Mouse (Mus musculus) lung, postnatal 0 days (tissue): ENCODE measurements around the gene Usmg5. TPM values are rescaled to one million over a fixed set of nuclear protein-coding genes. Genes with fewer than 3 reads are reported as not detected.

Experiments
- ATAC-seq: fragments of 200-750 bp; cut with Nextera tagmentation; 2 replicates; pipeline ENCODE4 v1.8.0; 2017; ENCODE audit warnings: moderate library complexity
- DNase-seq: peaks from one replicate; pipeline ENCODE4 v3.0.0-alpha.2; 2016; ENCODE audit warnings: low spot score
- H3K27ac ChIP-seq: fragments of 300-500 bp; sonication (generic); 2 replicates; pipeline ENCODE4 v1.5.1; 2014; ENCODE audit warnings: antibody characterized with exemption, mild to moderate bottlenecking, low read length, mixed read lengths
- H3K27me3 ChIP-seq: fragments of 300-500 bp; sonication (generic); replicated peaks from 2 replicates; pipeline ENCODE4 v1.6.1; 2014; ENCODE audit warnings: low read length, mixed read lengths; ENCODE audit not compliant: insufficient read depth
- H3K36me3 ChIP-seq: fragments of 300-500 bp; sonication (generic); 2 replicates; pipeline ENCODE4 v1.6.1; 2014; ENCODE audit warnings: low read length, mixed read lengths; ENCODE audit not compliant: insufficient read depth
- H3K4me1 ChIP-seq: fragments of 300-500 bp; sonication (generic); 2 replicates; pipeline ENCODE4 v1.6.1; 2014; ENCODE audit warnings: antibody characterized with exemption, low read depth, low read length, mixed read lengths; ENCODE audit not compliant: insufficient read depth
- H3K4me2 ChIP-seq: fragments of 300-500 bp; sonication (generic); replicated peaks from 2 replicates; pipeline ENCODE4 v1.6.1; 2014; ENCODE audit warnings: low read depth, mild to moderate bottlenecking, low read length, moderate library complexity, mixed read lengths
- H3K4me3 ChIP-seq: fragments of 300-500 bp; sonication (generic); 2 replicates; pipeline ENCODE4 v1.5.1; 2014; ENCODE audit warnings: low read depth, low read length
- H3K9ac ChIP-seq: fragments of 300-500 bp; sonication (generic); replicated peaks from 2 replicates; pipeline ENCODE4 v1.6.1; 2014; ENCODE audit warnings: low read depth, mild to moderate bottlenecking
- H3K9me3 ChIP-seq: fragments of 300-500 bp; sonication (generic); 2 replicates; pipeline ENCODE4 v1.6.1; 2016; ENCODE audit warnings: low read length, mixed read lengths
- CTCF ChIP-seq: IDR thresholded peaks from 2 replicates; pipeline ENCODE4 v1.5.1; 2016; ENCODE audit warnings: antibody characterized with exemption, mild to moderate bottlenecking
- EP300 ChIP-seq: IDR thresholded peaks from 2 replicates; pipeline ENCODE4 v1.6.1; 2016; ENCODE audit warnings: antibody characterized with exemption, mild to moderate bottlenecking, control low read depth
- WGBS: fragments of 180-500 bp; shearing (Covaris S2); extraction: QIAGEN DNeasy Blood & Tissue Kit; methylation state at CpG from one replicate; pipeline ENCODE4 v1.1.7; 2014; 5-methylcytosine and 5-hydroxymethylcytosine counted together
- polyA plus RNA-seq: library from polyadenylated mRNA; unstranded; fragments of >200 nt; fragmentation: Nextera tagmentation; extraction: Ambion mirVana; gene quantifications from 2 replicates; pipeline ENCODE4 v1.2.1, GENCODE M21; 2015

The Usmg5 gene
- polyA plus RNA-seq, 1 experiment from 2014 or later: 1,084 TPM

- H3K27ac ChIP-seq: no peak overlapping the region
- no peak overlapping the region for H3K4me3 ChIP-seq
- no peaks in the 10 kb centered on the region for H3K27me3 ChIP-seq
- no peaks in the 10 kb centered on the region for H3K36me3 ChIP-seq
- no peak for TF ChIP-seq EP300
- no peak for TF ChIP-seq CTCF
- H3K9me3 ChIP-seq: no peaks in the 10 kb centered on the region
- no peak for ATAC-seq
- no peak overlapping the region for H3K4me2 ChIP-seq
- H3K4me1 ChIP-seq: no peaks in the 10 kb centered on the region
- H3K9ac ChIP-seq: no peak overlapping the region
- no peak for DNase-seq
- 73% methylated on average over 3 of the region's 3 CpGs for WGBS
These were observed 53.9 kb downstream of the Usmg5 start for GRCm38 (mm10) chr19:47036596-47036995.

DNA sequence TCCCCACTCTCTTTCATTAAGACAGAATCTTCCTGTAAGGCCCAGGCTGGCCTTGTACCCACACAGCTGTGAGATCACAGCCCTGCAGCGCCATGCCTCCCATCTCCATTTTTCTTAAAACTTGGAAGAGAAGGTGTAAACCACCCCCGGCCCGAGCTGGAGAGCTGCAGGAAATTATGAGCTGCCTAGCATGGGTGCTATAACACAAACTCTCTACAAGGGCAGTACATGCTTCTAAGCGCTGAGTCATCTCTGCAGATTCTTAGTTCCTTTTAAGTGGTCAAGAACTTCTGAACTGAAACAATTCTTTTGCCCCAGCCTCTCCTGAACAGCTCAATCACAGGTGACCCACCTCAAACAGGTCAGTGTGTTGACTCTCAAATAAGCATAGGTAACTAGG lies 55.5 kb downstream of the Usmg5 start:
- Histone ChIP-seq H3K9me3 (no peaks in the 10 kb centered on the region), H3K27me3 (no peaks in the 10 kb centered on the region), H3K4me2 (no peak overlapping the region), H3K27ac (no peak overlapping the region), H3K4me3 (no peak overlapping the region), H3K36me3 (no peaks in the 10 kb centered on the region), H3K4me1 (no peaks in the 10 kb centered on the region), H3K9ac (no peak overlapping the region)
- DNase-seq (no peak), ATAC-seq (no peak)
- WGBS: 76% methylated on average over 4 of the region's 4 CpGs
- TF ChIP-seq CTCF (no peak), EP300 (no peak)

Other genes starting within 250 kb of the Usmg5 start
- 0.04 and 0.08 TPM in 2 replicates for gene Ina, start 75.9 kb downstream of the Usmg5 start, polyA plus RNA-seq
- 45.3 and 45.5 TPM in 2 replicates for gene Nt5c2, start 75.5 kb downstream of the Usmg5 start, polyA plus RNA-seq
- gene Pcgf6, start 39.7 kb downstream of the Usmg5 start, polyA plus RNA-seq: 6.8 and 7.5 TPM in 2 replicates
- 2.1 and 2.3 TPM in 2 replicates for gene Taf5, start 22.9 kb downstream of the Usmg5 start, polyA plus RNA-seq
- gene Pdcd11, start 121 bp upstream of the Usmg5 start, polyA plus RNA-seq: 4.6 and 5.0 TPM in 2 replicates
- gene Calhm2, start 47.6 kb upstream of the Usmg5 start, polyA plus RNA-seq: 7.6 and 8.1 TPM in 2 replicates
- gene Calhm1, start 53.6 kb upstream of the Usmg5 start, polyA plus RNA-seq: not detected in 2 replicates
- gene Calhm3, start 67.1 kb upstream of the Usmg5 start, polyA plus RNA-seq: not detected in 2 replicates
- 1.5 and 2.2 TPM in 2 replicates for gene Neurl1a, start 88.2 kb upstream of the Usmg5 start, polyA plus RNA-seq